Mouse (Mus musculus) kidney, postnatal 25 days (tissue): Measurements from ENCODE around the gene Cnr2.

ENCODE experiments used
- DNase-seq, 2 experiments: peaks; one replicate each; pipeline ENCODE4 v3.0.0; 2021; ENCODE audit warnings: mixed read lengths in 2 of 2

Cnr2 gene

GRCm38 (mm10) chr4:135967086-135967760 lies 72.0 kb downstream of the Cnr2 start:
- DNase-seq = no peak

- no peak for DNase-seq
Measured at GRCm38 (mm10) chr4:135968271-135968869, 73.2 kb downstream of the Cnr2 start.

- DNase-seq = no peak
Measured at GRCm38 (mm10) chr4:135969070-135969750, 74.0 kb downstream of the Cnr2 start.
